Mouse (Mus musculus) frontal cortex, postnatal 36 days (tissue): ENCODE measurements around the gene Gm45785.
"Not testable (repeated sequence)": the region's sequence is repeated elsewhere in the genome, so short reads cannot be mapped to it uniquely, and the experiment has no call there.

Experiments used
- DNase-seq, 2 experiments: peaks; one replicate each; pipeline ENCODE4 v3.0.0; 2022; ENCODE audit warnings: low spot score in 2 of 2

Gm45785 gene

GRCm38 (mm10) chr7:140855860-140856784 lies at the start of gene Gm45785:
Gm45785 (minus strand) TSS chr7:140856331.
- peak; percentile 85 to 90 for DNase-seq

DNA sequence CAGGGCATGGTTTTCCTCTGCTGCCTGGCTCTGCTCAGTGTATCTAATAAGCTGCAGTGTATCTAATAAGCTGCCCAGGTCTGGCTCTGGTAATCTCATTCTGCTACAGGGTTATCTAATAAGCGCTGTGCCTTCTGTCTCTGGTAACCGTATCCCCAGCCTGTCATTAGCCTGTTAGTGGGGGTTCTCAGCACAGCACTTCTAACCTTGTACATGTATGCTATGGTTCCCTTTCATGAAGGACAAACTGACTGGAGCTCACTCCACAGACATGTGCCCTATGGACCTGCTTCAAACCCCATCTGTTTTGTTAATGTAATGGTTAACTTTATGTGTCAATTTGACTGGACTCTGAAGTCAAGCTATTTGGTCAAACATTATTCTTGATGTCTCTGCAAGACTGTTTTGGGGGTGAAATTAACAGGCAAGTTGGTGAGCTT lies 49.5 kb upstream of the Gm45785 start:
- no peak for DNase-seq

GRCm38 (mm10) chr7:140903212-140903611 lies 47.1 kb upstream of the Gm45785 start:
- peak; percentile 72 to 75 for DNase-seq

- DNase-seq = no peak
Observed at GRCm38 (mm10) chr7:140902036-140902875, 46.1 kb upstream of the Gm45785 start.

DNA sequence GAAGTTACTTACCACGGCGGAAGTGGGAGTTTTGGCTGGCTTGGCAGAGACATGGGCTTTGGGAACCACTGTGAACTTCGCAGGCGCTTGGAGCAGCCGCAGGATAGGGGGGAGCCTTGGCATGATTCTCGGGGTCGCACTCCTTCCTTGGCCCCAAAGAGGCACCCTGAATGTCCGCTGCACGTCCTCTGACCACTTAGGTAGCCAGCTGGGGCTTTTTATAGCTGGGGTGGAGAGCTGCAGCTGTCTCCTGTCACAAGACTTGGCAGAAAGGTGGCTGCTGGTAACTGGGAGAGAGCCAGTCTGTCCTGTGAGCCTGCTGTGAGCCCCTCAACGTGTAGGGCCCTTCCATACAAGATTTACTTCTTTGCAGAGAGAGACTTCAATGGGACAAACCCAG lies 44.1 kb upstream of the Gm45785 start, which contains the start of gene Cox8b:
Cox8b (minus strand) TSS at position 227 of the 400 bp plus-strand sequence.
- DNase-seq = no peak

GRCm38 (mm10) chr7:140899121-140899520 lies 43.0 kb upstream of the Gm45785 start:
- no peak for DNase-seq

DNA sequence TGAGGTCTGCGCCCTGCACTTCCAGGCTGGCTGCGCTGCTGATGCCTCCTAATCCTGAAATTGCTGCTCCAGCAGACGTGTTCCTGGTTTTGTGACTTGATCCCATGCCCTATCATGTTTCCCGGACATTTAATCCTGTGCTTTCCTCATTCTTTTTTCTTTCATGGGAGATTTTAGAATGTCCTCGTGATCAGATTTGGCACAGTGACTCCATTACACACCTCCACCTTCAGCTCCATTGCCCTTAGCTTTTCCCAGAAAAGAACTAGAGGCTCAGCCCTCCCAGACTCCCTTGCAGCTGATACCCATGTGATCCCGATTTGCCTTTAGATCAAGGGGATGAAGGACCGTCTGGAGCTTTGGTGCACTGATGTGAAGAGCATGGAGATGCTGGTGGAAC lies 41.7 kb upstream of the Gm45785 start:
- no peak for DNase-seq

DNA sequence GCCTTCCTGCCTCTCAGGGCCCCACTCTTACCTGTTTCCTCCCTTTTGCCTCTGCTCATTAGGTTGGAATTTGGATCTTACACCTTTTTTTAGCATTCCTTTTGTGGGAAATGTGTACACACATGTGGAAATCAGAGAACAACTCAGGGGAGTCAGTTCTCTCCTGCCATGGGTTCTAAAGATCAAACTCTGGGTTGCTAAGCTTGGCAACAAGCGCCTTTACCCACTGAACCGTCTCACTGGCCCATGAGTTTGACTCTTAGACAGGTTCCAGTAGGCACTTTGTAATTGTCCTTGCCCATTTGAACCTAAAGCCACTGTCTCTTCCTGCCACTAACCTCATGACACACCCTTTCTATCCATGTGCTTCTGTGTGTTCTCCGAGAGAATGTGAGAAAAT lies 38.5 kb upstream of the Gm45785 start:
- no peak for DNase-seq

DNA sequence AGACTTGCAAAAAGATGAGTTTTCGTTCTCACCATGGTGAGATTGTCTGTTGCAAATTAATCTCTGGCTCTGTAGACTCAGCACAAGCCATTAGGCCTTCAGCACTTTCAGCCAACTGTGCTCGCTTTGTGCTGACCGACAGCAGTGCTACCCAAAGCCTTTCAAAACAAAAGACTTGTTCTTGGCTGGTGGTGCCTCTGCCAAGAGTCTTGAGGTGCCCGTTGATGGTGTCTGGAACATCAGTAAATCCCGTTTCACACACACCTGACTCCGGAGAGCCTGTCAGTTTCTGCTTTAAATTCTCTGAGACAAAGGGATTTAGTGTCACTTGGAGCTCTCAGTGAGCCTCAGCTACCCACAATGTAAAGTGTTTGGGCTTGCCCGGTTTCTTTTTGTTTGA lies 37.9 kb upstream of the Gm45785 start:
- DNase-seq = no peak

GRCm38 (mm10) chr7:140890636-140891035 lies 34.5 kb upstream of the Gm45785 start:
- not testable (repeated sequence) for DNase-seq

DNA sequence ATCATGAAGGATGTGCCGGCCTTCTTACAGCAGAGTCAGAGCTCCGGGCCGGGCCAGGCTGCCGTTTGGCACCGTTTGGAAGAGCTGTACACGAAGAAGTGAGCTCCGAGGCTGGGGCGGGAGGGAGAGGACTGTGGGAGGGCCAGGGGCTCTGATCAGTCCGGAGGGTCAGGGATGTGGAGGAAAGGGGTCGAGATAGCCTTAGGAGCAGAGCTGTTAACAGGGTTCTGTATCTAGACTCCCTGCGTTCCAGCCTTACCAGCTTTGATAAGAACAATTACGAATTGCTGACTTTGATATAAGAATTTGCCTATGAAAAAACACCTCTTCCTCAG lies 26.3 kb upstream of the Gm45785 start:
- no peak for DNase-seq

GRCm38 (mm10) chr7:140881696-140882468 lies 25.8 kb upstream of the Gm45785 start, which contains the start of the genes Psmd13 and Sirt3:
Psmd13 (plus strand) TSS chr7:140881968.
Sirt3 (minus strand) TSS chr7:140882309.
- peak; percentile 94 to 96 for DNase-seq

DNA sequence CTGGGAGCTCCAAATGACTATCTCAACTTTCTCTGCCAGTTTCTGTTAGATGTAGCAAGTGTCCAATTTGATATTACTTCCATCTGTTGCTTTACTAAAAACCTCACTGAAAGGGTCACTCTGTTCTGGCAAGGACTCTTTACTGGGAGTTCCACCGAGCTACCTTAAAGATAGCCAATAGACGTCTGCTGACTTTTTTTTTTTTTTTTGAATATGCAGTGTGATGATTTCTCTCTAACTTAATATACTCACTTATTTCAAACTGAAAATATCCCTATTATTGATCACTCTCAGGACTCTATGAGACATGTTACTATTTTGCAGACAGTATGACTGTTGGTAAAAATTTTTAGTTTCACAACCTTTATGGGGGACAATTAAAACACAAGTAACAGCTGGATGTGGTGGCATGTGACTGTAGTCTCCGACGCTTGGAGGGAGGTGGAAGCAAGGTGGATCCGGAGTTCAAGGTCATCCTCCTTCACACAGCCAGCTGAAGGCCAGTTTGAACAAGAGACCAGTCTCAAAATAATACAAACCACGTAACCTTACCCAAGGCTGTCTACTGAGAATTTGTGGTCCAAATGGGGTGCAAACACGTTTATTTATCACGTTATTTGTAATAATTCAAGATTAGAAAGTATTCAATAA lies 24.9 kb upstream of the Gm45785 start:
- no peak for DNase-seq

GRCm38 (mm10) chr7:140880419-140880818 lies 24.3 kb upstream of the Gm45785 start:
- DNase-seq = no peak

- DNase-seq = no peak
Observed at GRCm38 (mm10) chr7:140879355-140879754, 23.2 kb upstream of the Gm45785 start.

GRCm38 (mm10) chr7:140877364-140877763 lies 21.2 kb upstream of the Gm45785 start:
- no peak for DNase-seq

DNA sequence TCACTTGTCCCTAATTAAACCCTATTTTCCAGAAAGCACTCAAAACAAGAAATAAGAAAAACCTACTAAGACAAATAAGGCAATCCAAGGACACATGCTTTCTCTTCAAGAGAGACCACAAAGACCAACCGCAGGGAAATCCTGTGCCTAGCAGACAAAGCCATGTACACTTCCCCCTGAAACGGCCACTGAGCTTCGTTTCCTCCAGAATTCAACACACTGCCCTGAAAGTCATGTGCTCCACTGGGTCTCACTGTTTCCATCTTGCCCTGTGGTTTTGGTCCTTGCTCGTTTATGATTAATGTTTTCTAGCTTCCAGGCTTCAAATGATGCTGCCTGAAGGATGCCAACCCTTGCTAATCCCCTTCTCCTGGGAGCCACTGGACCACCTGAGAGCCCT lies 18.1 kb upstream of the Gm45785 start:
- DNase-seq = no peak

DNA sequence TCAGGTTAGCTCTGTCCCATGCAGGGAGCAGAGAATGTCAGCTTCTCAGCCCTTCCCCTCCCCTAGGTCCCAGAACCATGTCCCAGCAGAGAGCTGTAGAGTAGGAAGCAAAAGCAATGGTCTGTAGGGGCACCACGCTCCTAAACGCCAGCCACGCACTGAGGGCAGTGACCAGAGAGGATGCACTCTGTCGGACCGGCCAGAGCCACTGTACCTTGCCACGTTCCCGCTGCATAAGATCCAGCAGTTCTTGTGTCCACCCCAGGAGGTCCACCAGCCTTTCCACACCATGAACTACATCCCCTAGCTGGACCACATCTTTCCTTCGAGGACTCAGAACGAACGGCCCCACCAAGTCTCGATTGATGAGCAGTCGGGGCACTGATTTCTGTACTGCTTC lies 8.6 kb upstream of the Gm45785 start:
- DNase-seq = no peak

DNA sequence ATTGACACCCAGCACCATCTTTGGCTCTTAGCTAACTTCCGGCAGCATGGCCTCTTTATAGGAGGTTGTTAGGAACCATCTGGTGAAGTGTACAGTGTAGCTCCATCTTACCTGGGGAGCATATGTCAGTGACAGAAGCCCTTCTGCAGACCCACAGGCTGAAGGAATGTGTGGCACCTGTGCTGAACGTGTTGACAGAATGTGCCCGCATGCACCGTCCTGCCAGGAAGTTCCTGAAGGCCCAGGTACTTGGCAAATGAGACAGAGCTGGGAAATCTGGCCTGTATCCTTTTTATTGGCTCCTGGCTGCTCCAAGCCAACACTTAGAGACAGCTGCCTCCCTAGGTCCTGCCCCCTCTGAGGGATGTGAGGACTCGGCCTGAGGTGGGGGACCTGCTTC lies 4.6 kb upstream of the Gm45785 start:
- DNase-seq = no peak

DNA sequence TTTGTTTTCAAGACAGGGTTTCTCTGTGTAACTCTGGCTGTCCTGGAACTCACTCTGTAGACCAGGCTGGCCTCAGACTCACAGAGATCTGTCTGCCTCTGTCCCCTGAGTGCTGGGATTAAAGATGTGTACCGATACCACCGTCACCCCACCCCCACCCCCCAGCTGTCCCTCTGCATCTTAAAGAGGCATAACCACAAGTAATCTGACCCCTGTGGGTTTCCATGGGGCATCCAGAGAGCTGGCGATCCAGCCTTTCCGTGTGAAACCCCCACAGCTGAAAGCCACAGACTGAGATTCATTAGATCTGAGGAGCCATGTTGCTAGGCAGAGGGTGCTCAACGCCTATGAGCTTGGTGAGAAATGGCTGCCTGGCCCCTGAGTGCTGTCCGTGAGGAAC lies 3.9 kb upstream of the Gm45785 start:
- DNase-seq = no peak

DNA sequence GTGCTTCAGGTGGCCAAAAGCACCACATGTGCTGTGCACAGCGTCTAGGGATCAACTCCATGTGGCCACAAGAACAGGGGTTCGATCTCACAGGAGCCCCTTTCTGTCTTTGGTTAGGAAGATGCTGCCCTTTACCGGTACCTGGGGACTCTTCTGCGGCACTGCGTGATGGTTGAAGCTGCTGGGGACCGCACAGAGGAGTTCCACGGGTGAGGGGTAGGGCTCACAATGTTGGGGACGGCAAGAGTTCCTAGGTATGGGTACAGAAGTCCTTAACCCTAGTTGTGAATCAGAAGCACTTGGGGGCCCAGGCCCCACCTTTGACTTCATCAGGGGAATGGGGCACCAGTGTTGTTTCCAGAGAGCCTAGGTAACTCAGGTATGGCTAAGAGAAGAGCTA lies 2.6 kb upstream of the Gm45785 start:
- DNase-seq = no peak
